Mouse (Mus musculus) splenic B cell, adult 2 months (primary cell): ENCODE results near the gene Hpse.

Source experiments
- DNase-seq: peaks from one replicate; pipeline ENCODE4 v3.0.0-alpha.2; 2011; ENCODE audit warnings: low read depth, low spot score
- H3K27me3 ChIP-seq: 2 replicates; pipeline ENCODE4 v1.6.1; 2012; ENCODE audit warnings: mild to moderate bottlenecking, low read length, moderate library complexity, mixed read lengths; ENCODE audit not compliant: control insufficient read depth, poor library complexity, insufficient read depth, severe bottlenecking
- H3K36me3 ChIP-seq: 2 replicates; pipeline ENCODE4 v1.6.1; 2012; ENCODE audit warnings: mild to moderate bottlenecking, low read length, moderate library complexity, mixed read lengths; ENCODE audit not compliant: control insufficient read depth, poor library complexity, insufficient read depth, severe bottlenecking

The Hpse gene

DNA sequence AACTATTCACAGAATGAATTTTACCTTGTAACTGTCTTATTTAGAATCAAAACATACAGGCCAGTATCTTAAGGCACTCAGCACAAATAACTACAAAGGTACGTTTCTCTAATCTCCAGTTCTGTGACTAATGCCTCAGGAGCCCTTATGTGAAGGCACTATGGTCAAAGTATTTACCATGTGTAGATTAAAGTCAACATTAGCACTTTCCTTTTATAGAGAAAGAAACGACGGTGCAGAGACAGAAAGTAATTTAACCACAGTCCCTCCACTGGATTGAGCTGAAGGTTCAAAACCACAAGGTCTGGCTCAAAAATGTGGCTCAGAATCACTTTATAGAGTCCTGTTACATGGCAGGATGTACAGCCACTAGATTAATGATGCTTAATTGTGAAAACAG, 47.6 kb downstream of the Hpse start:
- DNase-seq = no peak
- peaks cover 2% of the 10 kb centered on the region; the same call in 1 of the 2 replicates for H3K36me3 ChIP-seq
- no peaks in the 10 kb centered on the region for H3K27me3 ChIP-seq

DNA sequence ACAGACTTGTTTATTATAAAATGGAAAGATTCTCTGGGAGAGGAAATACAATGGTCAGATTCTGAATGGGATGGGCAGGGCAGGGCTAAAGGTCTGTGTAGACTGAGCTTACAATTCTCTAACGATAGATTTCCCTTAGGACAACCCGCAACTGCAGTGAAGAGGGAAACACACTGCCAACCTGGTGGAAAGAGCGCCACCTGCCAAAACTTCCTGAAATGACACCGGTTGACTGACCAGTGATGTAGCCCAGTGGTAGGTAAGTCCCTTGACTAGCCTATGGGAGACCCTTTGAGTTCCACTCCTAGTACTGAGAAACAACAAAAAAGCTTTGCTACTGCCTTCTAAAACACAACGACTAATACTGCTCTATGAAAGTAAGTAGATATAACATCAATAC, 48.1 kb downstream of the Hpse start:
- H3K36me3 ChIP-seq = peaks cover 2% of the 10 kb centered on the region; the same call in 1 of the 2 replicates
- no peaks in the 10 kb centered on the region for H3K27me3 ChIP-seq
- peak; percentile 70 for DNase-seq

DNA sequence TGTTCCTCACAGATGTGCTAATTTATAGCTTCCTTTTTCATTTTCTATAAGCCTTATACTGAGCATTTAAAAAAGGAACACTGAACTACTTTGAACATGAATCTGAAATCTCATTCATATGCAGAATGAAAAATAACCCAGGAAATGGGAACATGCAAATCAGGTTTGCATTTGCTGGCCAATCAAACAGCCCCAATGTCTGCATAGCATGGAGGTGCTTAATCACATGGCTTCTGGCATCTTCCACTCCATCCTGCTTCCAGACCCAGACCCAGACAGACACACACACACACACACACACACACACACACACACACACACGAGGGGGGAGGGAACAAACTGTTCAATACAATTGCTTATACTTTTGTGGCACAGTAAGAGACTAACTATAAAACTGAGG, 52.6 kb downstream of the Hpse start:
- no peak for DNase-seq
- Histone ChIP-seq H3K36me3 (peaks cover 5% of the 10 kb centered on the region), H3K27me3 (no peaks in the 10 kb centered on the region)

DNA sequence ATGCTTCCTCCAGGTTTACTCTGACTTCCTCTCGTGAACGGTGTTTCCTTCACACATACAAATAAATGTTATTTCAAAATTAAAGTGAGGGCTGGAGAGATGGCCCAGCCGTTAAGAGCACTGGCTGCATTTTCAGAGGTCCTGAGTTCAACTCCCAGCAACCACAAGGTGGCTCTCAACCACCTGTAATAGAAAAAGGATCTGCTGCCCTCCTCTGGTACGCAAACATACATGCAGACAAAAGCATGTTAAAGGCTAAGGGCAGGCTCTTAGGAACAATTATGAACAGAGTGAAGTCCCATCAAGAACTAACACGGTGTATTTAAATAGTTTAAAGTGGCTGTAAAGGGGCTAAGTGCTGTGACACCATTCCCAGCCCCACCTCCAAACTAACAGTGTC, 55.7 kb downstream of the Hpse start:
- DNase-seq = peak; percentile 88
- Histone ChIP-seq H3K36me3 (peaks cover 5% of the 10 kb centered on the region; the same call in 1 of the 2 replicates), H3K27me3 (no peaks in the 10 kb centered on the region)

DNA sequence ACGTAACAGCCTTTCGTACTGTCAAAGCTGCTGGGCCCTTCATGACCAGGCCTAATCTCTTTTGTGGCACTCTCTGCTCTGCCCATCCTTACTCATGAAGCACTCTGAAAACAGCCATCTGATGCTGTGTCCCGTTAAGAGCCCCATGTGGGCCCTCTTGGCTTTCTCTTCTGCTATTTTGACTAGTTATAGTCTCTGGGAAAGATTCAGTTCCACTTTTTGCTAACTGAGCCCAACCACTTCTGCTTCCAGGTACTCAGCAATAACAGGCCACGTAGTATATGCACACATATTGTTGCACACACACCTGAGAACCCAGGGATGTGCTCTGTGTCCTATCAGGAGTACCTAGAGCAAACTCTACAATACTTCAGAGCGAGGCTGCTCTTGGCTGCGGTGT, 56.5 kb downstream of the Hpse start:
- DNase-seq = peak; percentile 90
- H3K27me3 ChIP-seq = no peaks in the 10 kb centered on the region
- peaks cover 5% of the 10 kb centered on the region; the same call in 1 of the 2 replicates for H3K36me3 ChIP-seq

- DNase-seq = no peak
- H3K27me3 ChIP-seq = no peaks in the 10 kb centered on the region
- H3K36me3 ChIP-seq = peaks cover 2% of the 10 kb centered on the region; the same call in 1 of the 2 replicates
These were observed 61.1 kb downstream of the Hpse start for GRCm38 (mm10) chr5:100658460-100658859.

DNA sequence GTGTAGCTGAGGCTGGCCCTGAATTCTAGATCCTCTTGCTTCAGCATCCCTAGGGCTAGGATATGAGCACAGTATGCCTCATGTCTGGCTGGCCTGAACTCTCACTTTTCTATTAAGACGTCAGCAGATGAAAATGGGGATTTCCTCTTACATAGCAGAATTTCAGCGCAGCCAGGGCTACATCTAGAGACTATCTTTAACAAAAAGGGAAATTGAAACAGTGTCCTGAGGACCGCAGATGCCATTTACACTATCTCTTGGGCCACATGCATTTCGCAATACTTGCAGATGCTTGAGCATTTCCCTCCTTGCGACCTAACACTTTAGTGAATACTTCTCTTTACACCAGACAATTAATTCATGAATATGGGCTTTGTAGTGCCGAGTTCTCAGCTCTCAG, 63.2 kb downstream of the Hpse start:
- Histone ChIP-seq H3K27me3 (no peaks in the 10 kb centered on the region), H3K36me3 (peaks cover 2% of the 10 kb centered on the region; the same call in 1 of the 2 replicates)
- peak; percentile 78 for DNase-seq

GRCm38 (mm10) chr5:100652327-100652726, 67.2 kb downstream of the Hpse start:
- Histone ChIP-seq H3K36me3 (no peaks in the 10 kb centered on the region; the same call in 1 of the 2 replicates), H3K27me3 (no peaks in the 10 kb centered on the region)
- no peak for DNase-seq

GRCm38 (mm10) chr5:100651486-100651885, 68.0 kb downstream of the Hpse start:
- no peak for DNase-seq
- no peaks in the 10 kb centered on the region; the same call in 1 of the 2 replicates for H3K36me3 ChIP-seq
- H3K27me3 ChIP-seq = no peaks in the 10 kb centered on the region

DNA sequence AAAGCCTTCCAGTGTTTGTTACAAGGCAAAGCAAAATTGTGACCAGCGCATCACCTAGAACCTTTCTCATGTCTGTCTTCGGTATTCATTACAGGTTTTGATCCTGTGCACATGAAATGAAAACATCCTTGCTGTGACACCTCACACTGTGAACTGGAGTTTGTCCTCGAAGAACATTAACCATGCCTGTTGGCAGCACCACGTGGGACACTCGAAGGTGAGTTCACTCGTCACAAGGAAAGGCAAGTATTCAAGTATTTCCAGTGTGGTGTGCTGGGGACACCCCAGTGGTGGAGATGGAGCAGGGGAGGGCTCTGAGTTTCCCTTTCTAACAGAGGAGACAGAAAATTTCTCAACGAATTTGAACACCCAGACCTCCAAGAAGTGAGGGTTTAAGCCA, 68.5 kb downstream of the Hpse start:
- DNase-seq = no peak
- no peaks in the 10 kb centered on the region for H3K27me3 ChIP-seq
- H3K36me3 ChIP-seq = no peaks in the 10 kb centered on the region; the same call in 1 of the 2 replicates

GRCm38 (mm10) chr5:100648546-100648945, 71.0 kb downstream of the Hpse start:
- Histone ChIP-seq H3K27me3 (no peaks in the 10 kb centered on the region), H3K36me3 (no peaks in the 10 kb centered on the region)
- DNase-seq = no peak

DNA sequence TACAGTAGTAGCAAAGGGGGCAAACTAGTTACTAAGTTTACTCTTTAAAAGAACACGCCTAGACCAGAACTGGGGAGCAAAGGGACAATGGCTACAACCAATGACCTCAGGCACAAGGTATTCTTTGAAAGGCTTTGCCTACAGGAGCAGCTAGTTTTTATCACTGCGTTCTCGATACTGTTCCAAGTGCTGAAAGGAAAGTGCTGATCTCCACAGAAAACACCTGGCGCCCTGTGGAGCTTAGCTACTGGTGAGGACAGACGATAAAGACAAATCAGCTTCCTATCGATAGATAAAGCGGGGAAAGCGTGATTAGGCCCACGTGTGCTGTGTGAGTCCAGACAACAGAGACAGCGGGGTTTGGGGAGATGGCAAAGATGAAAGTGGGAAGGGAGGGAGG, 71.5 kb downstream of the Hpse start:
- Histone ChIP-seq H3K36me3 (no peaks in the 10 kb centered on the region), H3K27me3 (no peaks in the 10 kb centered on the region)
- DNase-seq = no peak

GRCm38 (mm10) chr5:100646558-100646957, 73.0 kb downstream of the Hpse start:
- Histone ChIP-seq H3K27me3 (no peaks in the 10 kb centered on the region), H3K36me3 (no peaks in the 10 kb centered on the region)
- no peak for DNase-seq

GRCm38 (mm10) chr5:100643991-100644535, 75.5 kb downstream of the Hpse start:
- DNase-seq = peak; percentile 58
- H3K36me3 ChIP-seq = no peaks in the 10 kb centered on the region
- no peaks in the 10 kb centered on the region for H3K27me3 ChIP-seq

DNA sequence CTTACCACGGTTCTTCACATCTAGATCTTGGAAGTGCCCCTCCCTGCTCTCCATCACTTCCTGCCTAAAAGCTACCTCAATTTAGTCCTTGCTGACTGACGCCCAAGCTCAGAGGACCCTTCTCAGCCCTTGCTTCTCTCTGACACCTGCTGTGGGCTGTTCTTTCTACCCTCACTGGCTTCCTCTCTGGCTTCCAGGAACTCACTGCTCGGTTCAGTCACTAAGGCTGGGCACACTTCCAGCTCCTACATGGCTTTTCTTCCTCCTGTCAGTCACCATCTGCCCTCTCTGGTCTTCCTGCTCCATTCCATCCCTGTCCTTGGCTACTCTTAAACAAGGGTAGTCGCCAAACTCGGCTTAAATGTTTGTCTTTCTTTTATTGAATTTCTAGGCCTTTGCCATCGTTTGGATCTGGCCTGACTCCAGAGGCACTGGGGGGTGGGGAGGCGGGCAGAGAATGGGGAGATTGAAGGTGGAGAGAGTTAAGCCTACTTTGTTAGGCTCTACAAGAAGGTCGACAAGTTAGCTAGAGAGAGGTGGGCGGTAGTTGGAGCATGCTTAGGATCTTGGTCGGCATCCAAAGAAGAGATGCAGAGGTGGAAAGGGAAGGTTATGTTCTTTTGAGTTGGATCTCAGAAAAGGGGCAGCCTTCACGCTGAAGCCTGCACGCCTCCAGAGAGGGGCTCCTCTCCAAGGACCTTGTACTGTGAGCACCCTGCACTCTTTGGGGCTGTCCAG, 76.1 kb downstream of the Hpse start:
- no peaks in the 10 kb centered on the region for H3K36me3 ChIP-seq
- DNase-seq = peak; percentile 40
- H3K27me3 ChIP-seq = no peaks in the 10 kb centered on the region
